Mouse (Mus musculus): ENCODE data around the gene Tenm2. TPM values are rescaled to one million over a fixed set of nuclear protein-coding genes. Genes with fewer than 3 reads are reported as not detected.

The Tenm2 gene
- polyA plus RNA-seq, 1 experiment from 2014 or later, result 6.7 TPM

- no peaks in the 10 kb centered on the region for H3K36me3 ChIP-seq (ENCODE audit: control insufficient read depth, insufficient read depth, low read length)
- H3K4me3 ChIP-seq (ENCODE audit: low read depth, low read length), result no peak overlapping the region
- no peaks in the 10 kb centered on the region for H3K9me3 ChIP-seq (ENCODE audit: control insufficient read depth, low read length)
- DNase-seq (ENCODE audit: low spot score, missing footprints), result peak; percentile 87
- H3K9ac ChIP-seq (ENCODE audit: low read length), result no peak overlapping the region
- peaks cover 24% of the 10 kb centered on the region for H3K4me1 ChIP-seq (ENCODE audit: control insufficient read depth, insufficient read depth, low read length)
- peak; percentile 57 for ATAC-seq (ENCODE audit: low FRiP score)
- H3K27me3 ChIP-seq (ENCODE audit: control insufficient read depth, insufficient read depth, low read length), result no peaks in the 10 kb centered on the region
- 53% methylated on average over 2 of the region's 2 CpGs for WGBS
- H3K27ac ChIP-seq (ENCODE audit: low read depth, low read length), result peak overlapping the region; percentile 96
- peak overlapping the region; percentile 44; the same call in 1 of the 2 replicates for H3K4me2 ChIP-seq
Measured at GRCm38 (mm10) chr11:36679361-36679760, 556.4 kb downstream of the Tenm2 start.

GRCm38 (mm10) chr11:36678542-36678941, 557.2 kb downstream of the Tenm2 start:
- 10% methylated on average over 2 of the region's 2 CpGs for WGBS
- Histone ChIP-seq H3K27ac (ENCODE audit: low read depth, low read length) (peak overlapping the region; percentile 96), H3K9ac (ENCODE audit: low read length) (peak overlapping the region; percentile 37)

GRCm38 (mm10) chr11:36678057-36678396, 557.7 kb downstream of the Tenm2 start:
- H3K27ac ChIP-seq (ENCODE audit: low read depth, low read length), result peak overlapping the region; percentile 96
- H3K4me1 ChIP-seq (ENCODE audit: control insufficient read depth, insufficient read depth, low read length), result peaks cover 24% of the 10 kb centered on the region
- peak; percentile 58 for ATAC-seq (ENCODE audit: low FRiP score)
- no peaks in the 10 kb centered on the region for H3K9me3 ChIP-seq (ENCODE audit: control insufficient read depth, low read length)
- H3K9ac ChIP-seq (ENCODE audit: low read length), result peak overlapping the region; percentile 76
- peak; percentile 94 for DNase-seq (ENCODE audit: low spot score, missing footprints)
- WGBS, result 8% methylated on average over 10 of the region's 10 CpGs
- H3K36me3 ChIP-seq (ENCODE audit: control insufficient read depth, insufficient read depth, low read length), result no peaks in the 10 kb centered on the region
- peak overlapping the region; percentile 48 for H3K4me3 ChIP-seq (ENCODE audit: low read depth, low read length)
- H3K4me2 ChIP-seq, result peak overlapping the region; percentile 44
- no peaks in the 10 kb centered on the region for H3K27me3 ChIP-seq (ENCODE audit: control insufficient read depth, insufficient read depth, low read length)

More at GRCm38 (mm10) chr11:36678542-36678941, 557.2 kb downstream of the Tenm2 start:
- Histone ChIP-seq H3K4me1 (ENCODE audit: control insufficient read depth, insufficient read depth, low read length) (peaks cover 24% of the 10 kb centered on the region), H3K4me2 (peak overlapping the region; percentile 44), H3K27me3 (ENCODE audit: control insufficient read depth, insufficient read depth, low read length) (no peaks in the 10 kb centered on the region), H3K9me3 (ENCODE audit: control insufficient read depth, low read length) (no peaks in the 10 kb centered on the region), H3K4me3 (ENCODE audit: low read depth, low read length) (peak overlapping the region; percentile 48; the same call in 1 of the 2 replicates), H3K36me3 (ENCODE audit: control insufficient read depth, insufficient read depth, low read length) (no peaks in the 10 kb centered on the region)
- ATAC-seq (ENCODE audit: low FRiP score) (no peak), DNase-seq (ENCODE audit: low spot score, missing footprints) (peak; percentile 91)

DNA sequence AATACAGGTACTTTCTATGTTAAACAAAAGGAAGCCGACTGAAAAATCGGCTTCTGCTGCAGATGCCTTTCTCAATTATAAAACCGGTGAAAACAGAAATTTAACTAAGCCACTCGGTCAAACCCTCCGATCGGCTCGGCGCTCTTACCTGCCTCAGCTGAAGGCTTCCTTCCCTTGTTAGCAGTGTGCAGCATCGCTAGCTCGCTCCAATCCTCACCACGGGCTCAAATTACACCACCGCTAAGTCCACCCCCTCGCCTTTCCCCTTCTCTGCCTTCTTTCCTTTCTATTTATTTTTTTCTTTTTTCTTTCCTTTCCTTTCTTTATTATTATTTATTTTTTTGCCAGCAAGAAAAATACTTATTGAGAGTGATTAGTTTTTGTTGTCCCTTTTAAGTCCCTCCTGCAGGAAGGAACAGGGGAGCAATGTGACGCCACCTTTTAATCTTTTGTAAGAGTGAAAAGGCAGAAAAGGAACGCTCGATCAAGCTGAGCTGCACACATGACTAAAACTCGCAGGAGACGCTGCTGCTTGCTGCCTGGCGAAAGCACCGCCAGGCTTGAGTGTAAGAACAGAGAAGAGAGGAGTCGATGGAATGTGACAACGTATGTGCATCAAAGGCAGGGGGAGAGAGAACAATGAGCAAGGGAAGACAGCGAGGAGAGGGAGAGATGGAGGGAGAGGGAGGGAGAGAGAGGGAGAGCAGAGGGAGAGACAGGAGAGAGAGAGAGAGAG, 558.3 kb downstream of the Tenm2 start:
- Histone ChIP-seq H3K27ac (ENCODE audit: low read depth, low read length) (peak overlapping the region; percentile 96), H3K27me3 (ENCODE audit: control insufficient read depth, insufficient read depth, low read length) (no peaks in the 10 kb centered on the region), H3K4me2 (peak overlapping the region; percentile 44), H3K4me1 (ENCODE audit: control insufficient read depth, insufficient read depth, low read length) (peaks cover 24% of the 10 kb centered on the region), H3K4me3 (ENCODE audit: low read depth, low read length) (peak overlapping the region; percentile 48), H3K9ac (ENCODE audit: low read length) (peak overlapping the region; percentile 76), H3K36me3 (ENCODE audit: control insufficient read depth, insufficient read depth, low read length) (no peaks in the 10 kb centered on the region), H3K9me3 (ENCODE audit: control insufficient read depth, low read length) (no peaks in the 10 kb centered on the region)
- ATAC-seq (ENCODE audit: low FRiP score) (peak; percentile 91), DNase-seq (ENCODE audit: low spot score, missing footprints) (peak; percentile 94)
- WGBS, result under 1% methylated on average over 23 of the region's 23 CpGs

- Histone ChIP-seq H3K27me3 (ENCODE audit: control insufficient read depth, insufficient read depth, low read length) (no peaks in the 10 kb centered on the region), H3K9ac (ENCODE audit: low read length) (peak overlapping the region; percentile 76), H3K4me1 (ENCODE audit: control insufficient read depth, insufficient read depth, low read length) (peaks cover 24% of the 10 kb centered on the region), H3K4me3 (ENCODE audit: low read depth, low read length) (peak overlapping the region; percentile 48), H3K9me3 (ENCODE audit: control insufficient read depth, low read length) (no peaks in the 10 kb centered on the region), H3K4me2 (peak overlapping the region; percentile 44), H3K27ac (ENCODE audit: low read depth, low read length) (peak overlapping the region; percentile 96; the same call in 1 of the 2 replicates), H3K36me3 (ENCODE audit: control insufficient read depth, insufficient read depth, low read length) (no peaks in the 10 kb centered on the region)
- peak; percentile 91 for DNase-seq (ENCODE audit: low spot score, missing footprints)
- ATAC-seq (ENCODE audit: low FRiP score), result no peak
- WGBS, result 32% methylated on average over 16 of the region's 16 CpGs
Measured at GRCm38 (mm10) chr11:36676446-36677284, 559.1 kb downstream of the Tenm2 start.

GRCm38 (mm10) chr11:36674902-36675422, 560.8 kb downstream of the Tenm2 start:
- no peak for ATAC-seq (ENCODE audit: low FRiP score)
- WGBS, result 88% methylated on average over 4 of the region's 4 CpGs
- Histone ChIP-seq H3K4me1 (ENCODE audit: control insufficient read depth, insufficient read depth, low read length) (peaks cover 22% of the 10 kb centered on the region), H3K27me3 (ENCODE audit: control insufficient read depth, insufficient read depth, low read length) (no peaks in the 10 kb centered on the region), H3K9ac (ENCODE audit: low read length) (no peak overlapping the region), H3K4me2 (peak overlapping the region; percentile 44; the same call in 1 of the 2 replicates), H3K27ac (ENCODE audit: low read depth, low read length) (no peak overlapping the region), H3K36me3 (ENCODE audit: control insufficient read depth, insufficient read depth, low read length) (no peaks in the 10 kb centered on the region), H3K4me3 (ENCODE audit: low read depth, low read length) (0 out of 2 replicates have a peak overlapping the region, but pooled peaks have one; percentile 48), H3K9me3 (ENCODE audit: control insufficient read depth, low read length) (no peaks in the 10 kb centered on the region)
- DNase-seq (ENCODE audit: low spot score, missing footprints), result peak; percentile 75

- ATAC-seq (ENCODE audit: low FRiP score) (no peak), DNase-seq (ENCODE audit: low spot score, missing footprints) (peak; percentile 85)
- no peaks in the 10 kb centered on the region for H3K36me3 ChIP-seq (ENCODE audit: control insufficient read depth, insufficient read depth, low read length)
- H3K27ac ChIP-seq (ENCODE audit: low read depth, low read length), result no peak overlapping the region
- H3K9me3 ChIP-seq (ENCODE audit: control insufficient read depth, low read length), result no peaks in the 10 kb centered on the region
- 0 out of 2 replicates have a peak overlapping the region, but pooled peaks have one; percentile 8 for H3K4me2 ChIP-seq
- WGBS, result 57% methylated on average over 5 of the region's 5 CpGs
- no peak overlapping the region for H3K9ac ChIP-seq (ENCODE audit: low read length)
- peaks cover 15% of the 10 kb centered on the region for H3K4me1 ChIP-seq (ENCODE audit: control insufficient read depth, insufficient read depth, low read length)
- no peaks in the 10 kb centered on the region for H3K27me3 ChIP-seq (ENCODE audit: control insufficient read depth, insufficient read depth, low read length)
- no peak overlapping the region for H3K4me3 ChIP-seq (ENCODE audit: low read depth, low read length)
Measured at GRCm38 (mm10) chr11:36674141-36674540, 561.6 kb downstream of the Tenm2 start.

GRCm38 (mm10) chr11:36671196-36671595, 564.6 kb downstream of the Tenm2 start:
- 75% methylated on average over 9 of the region's 9 CpGs for WGBS

More at GRCm38 (mm10) chr11:36671196-36671595, 564.6 kb downstream of the Tenm2 start:
- Histone ChIP-seq H3K9ac (ENCODE audit: low read length) (no peak overlapping the region), H3K4me1 (ENCODE audit: control insufficient read depth, insufficient read depth, low read length) (peaks cover 12% of the 10 kb centered on the region), H3K27ac (ENCODE audit: low read depth, low read length) (no peak overlapping the region), H3K27me3 (ENCODE audit: control insufficient read depth, insufficient read depth, low read length) (no peaks in the 10 kb centered on the region), H3K9me3 (ENCODE audit: control insufficient read depth, low read length) (no peaks in the 10 kb centered on the region), H3K4me2 (no peak overlapping the region), H3K36me3 (ENCODE audit: control insufficient read depth, insufficient read depth, low read length) (no peaks in the 10 kb centered on the region), H3K4me3 (ENCODE audit: low read depth, low read length) (no peak overlapping the region)
- DNase-seq (ENCODE audit: low spot score, missing footprints) (no peak), ATAC-seq (ENCODE audit: low FRiP score) (no peak)

Measured in midbrain, embryonic 11.5 days (tissue).